ENCODE assay signal across 25 mouse cellular contexts in genomic region chrX:169608551-169608950, GRCm38 (mm10).
DNase-seq lines count a peak whose midpoint lies in the region; ATAC-seq and TF ChIP-seq lines count a peak whose summit lies in the region.
"Had no signal": no experiment of that assay in that cellular context is flagged by ENCODE, and none has a peak within 500 bp of the region (broad histone marks: within the 10 kb centered on the region; RNA-seq: fewer than 3 reads in every experiment).

No protein-coding gene starts in this region.

- H3K9me3 ChIP-seq in forebrain, embryonic 14.5 days (replicated peaks; ENCODE audit: control insufficient read depth, low read length), result no peaks in the 10 kb centered on the region
- no peaks in the 10 kb centered on the region for H3K9me3 ChIP-seq in forebrain, embryonic 11.5 days (ENCODE audit: control insufficient read depth, low read length)
- no peaks in the 10 kb centered on the region for H3K9me3 ChIP-seq in kidney, embryonic 14.5 days (ENCODE audit: control insufficient read depth, low read length)
- no peaks in the 10 kb centered on the region for H3K9me3 ChIP-seq in lung, embryonic 16.5 days (ENCODE audit: control insufficient read depth, low read length)
- H3K9me3 ChIP-seq: forebrain, embryonic 13.5 days; hindbrain, embryonic 10.5 days; intestine, embryonic 15.5 days; limb, embryonic 13.5 days; lung, embryonic 15.5 days; midbrain, embryonic 12.5 days; neural tube, embryonic 15.5 days had no signal

- no peak overlapping the region for H3K9ac ChIP-seq in forebrain, embryonic 14.5 days (ENCODE audit: low read length)
- H3K9ac ChIP-seq in forebrain, embryonic 11.5 days (ENCODE audit: low read length), result no peak overlapping the region
- H3K9ac ChIP-seq in kidney, embryonic 14.5 days (ENCODE audit: low read depth, low read length), result no peak overlapping the region
- no peak overlapping the region for H3K9ac ChIP-seq in lung, embryonic 16.5 days (ENCODE audit: low read length)
- H3K9ac ChIP-seq: forebrain, embryonic 13.5 days; intestine, embryonic 15.5 days; limb, embryonic 13.5 days; lung, embryonic 15.5 days; midbrain, embryonic 12.5 days; neural tube, embryonic 15.5 days had no signal

- no peaks in the 10 kb centered on the region for H3K36me3 ChIP-seq in forebrain, embryonic 14.5 days (ENCODE audit: control insufficient read depth, insufficient read depth, low read length)
- H3K36me3 ChIP-seq in forebrain, embryonic 11.5 days (ENCODE audit: control insufficient read depth, insufficient read depth, low read length), result no peaks in the 10 kb centered on the region
- H3K36me3 ChIP-seq in kidney, embryonic 14.5 days (ENCODE audit: control insufficient read depth, insufficient read depth, low read length), result no peaks in the 10 kb centered on the region
- no peaks in the 10 kb centered on the region for H3K36me3 ChIP-seq in lung, embryonic 16.5 days (ENCODE audit: control insufficient read depth, insufficient read depth, low read length)
- H3K36me3 ChIP-seq: hindbrain, embryonic 10.5 days; intestine, embryonic 15.5 days; limb, embryonic 13.5 days; lung, embryonic 15.5 days; midbrain, embryonic 12.5 days; neural tube, embryonic 15.5 days had no signal

- no peak for TF ChIP-seq CTCF in lung, adult 2 months (IDR thresholded peaks at IDR 0.05; ENCODE audit: insufficient read depth, low read length)

- no peaks in the 10 kb centered on the region for H3K4me1 ChIP-seq in forebrain, embryonic 14.5 days (ENCODE audit: control insufficient read depth, insufficient read depth, low read length)
- H3K4me1 ChIP-seq in forebrain, embryonic 11.5 days (replicated peaks; ENCODE audit: control insufficient read depth, insufficient read depth, low read length), result no peaks in the 10 kb centered on the region
- no peaks in the 10 kb centered on the region for H3K4me1 ChIP-seq in kidney, embryonic 14.5 days (ENCODE audit: control insufficient read depth, insufficient read depth, low read length)
- H3K4me1 ChIP-seq in lung, embryonic 16.5 days (replicated peaks; ENCODE audit: control insufficient read depth, insufficient read depth, low read length), result no peaks in the 10 kb centered on the region
- H3K4me1 ChIP-seq in lung, adult 2 months (ENCODE audit: control insufficient read depth, insufficient read depth, low read length), result no peaks in the 10 kb centered on the region
- H3K4me1 ChIP-seq: forebrain, embryonic 13.5 days; hindbrain, embryonic 10.5 days; intestine, embryonic 15.5 days; limb, embryonic 13.5 days; lung, embryonic 15.5 days; midbrain, embryonic 12.5 days; neural tube, embryonic 15.5 days had no signal

- H3K27ac ChIP-seq in forebrain, embryonic 14.5 days (ENCODE audit: low read depth, low read length), result no peak overlapping the region
- H3K27ac ChIP-seq in forebrain, embryonic 11.5 days (ENCODE audit: low read depth, low read length), result no peak overlapping the region
- H3K27ac ChIP-seq in kidney, embryonic 14.5 days (ENCODE audit: low read depth, low read length), result no peak overlapping the region
- H3K27ac ChIP-seq in lung, embryonic 16.5 days (ENCODE audit: low read length), result no peak overlapping the region
- H3K27ac ChIP-seq: forebrain, embryonic 13.5 days; hindbrain, embryonic 10.5 days; intestine, embryonic 15.5 days; limb, embryonic 13.5 days; lung, embryonic 15.5 days; midbrain, embryonic 12.5 days; neural tube, embryonic 15.5 days had no signal

- ATAC-seq in forebrain, embryonic 14.5 days, result no peak
- ATAC-seq in forebrain, embryonic 11.5 days (replicated peaks; ENCODE audit: low FRiP score), result no peak
- ATAC-seq in kidney, embryonic 14.5 days (ENCODE audit: low FRiP score, low TSS enrichment), result no peak
- ATAC-seq in lung, embryonic 16.5 days (ENCODE audit: low read depth), result 0 out of 2 replicates have a peak, but pooled peaks have one; percentile 56
- ATAC-seq: CD4-positive, CD25-positive, alpha-beta regulatory T cell, adult 4 months; forebrain, embryonic 13.5 days; hindbrain, embryonic 16.5 days; intestine, embryonic 15.5 days had no signal

- TF ChIP-seq POLR2A in lung, adult 2 months (IDR thresholded peaks at IDR 0.05; ENCODE audit: borderline replicate concordance, extremely low read depth, low read depth, low read length), result no peak

- DNase-seq in forebrain, embryonic 14.5 days (ENCODE audit: low spot score), result peak; percentile 6
- no peak for DNase-seq in forebrain, embryonic 11.5 days (ENCODE audit: low spot score)
- peak; percentile 91 for DNase-seq in kidney, adult 9 months
- no peak for DNase-seq in lung, adult 2 months
- DNase-seq in large intestine, adult 2 months (ENCODE audit: low read depth, low spot score), result peak; percentile 46
- DNase-seq: adrenal gland, postnatal 25 days; cerebellum, adult 9-11 months; gastrocnemius, postnatal 14 days; heart, adult 11 months; kidney, postnatal 4 days; layer of hippocampus, adult 9-11 months; right cerebral cortex, adult 18-20 months; thymus, adult 2 months had no signal

- no peaks in the 10 kb centered on the region; the same call in 1 of the 2 replicates for H3K27me3 ChIP-seq in forebrain, embryonic 14.5 days (replicated peaks; ENCODE audit: control insufficient read depth, insufficient read depth, low read length)
- peaks cover 7% of the 10 kb centered on the region for H3K27me3 ChIP-seq in forebrain, embryonic 11.5 days (ENCODE audit: control insufficient read depth, insufficient read depth, low read length)
- no peaks in the 10 kb centered on the region; the same call in 1 of the 2 replicates for H3K27me3 ChIP-seq in kidney, embryonic 14.5 days (ENCODE audit: control insufficient read depth, insufficient read depth, low read length)
- no peaks in the 10 kb centered on the region for H3K27me3 ChIP-seq in lung, embryonic 16.5 days (ENCODE audit: control insufficient read depth, insufficient read depth, low read depth, low read length)
- H3K27me3 ChIP-seq: intestine, embryonic 15.5 days; lung, embryonic 15.5 days had no signal

- WGBS in forebrain, embryonic 14.5 days, result 47% methylated on average over 1 of the region's 1 CpGs
- 70% methylated on average over 1 of the region's 1 CpGs for WGBS in forebrain, embryonic 11.5 days
- 49% methylated on average over 1 of the region's 1 CpGs for WGBS in kidney, embryonic 14.5 days
- WGBS in lung, embryonic 16.5 days, result 47% methylated on average over 1 of the region's 1 CpGs
- 52% methylated on average over 1 of the region's 1 CpGs for WGBS in lung, adult 2 months
- WGBS in large intestine, adult 2 months, result 19% methylated on average over 1 of the region's 1 CpGs

- no peak overlapping the region for H3K4me2 ChIP-seq in forebrain, embryonic 14.5 days (ENCODE audit: low read length)
- H3K4me2 ChIP-seq in forebrain, embryonic 11.5 days (ENCODE audit: low read depth, low read length, severe bottlenecking), result no peak overlapping the region
- H3K4me2 ChIP-seq in kidney, embryonic 14.5 days (replicated peaks; ENCODE audit: low read depth, low read length), result no peak overlapping the region
- H3K4me2 ChIP-seq in lung, embryonic 16.5 days (ENCODE audit: low read depth, low read length), result no peak overlapping the region
- H3K4me2 ChIP-seq: forebrain, embryonic 13.5 days; heart, embryonic 11.5 days; intestine, embryonic 15.5 days; limb, embryonic 13.5 days; lung, embryonic 15.5 days; midbrain, embryonic 12.5 days; neural tube, embryonic 15.5 days had no signal

- no peak overlapping the region for H3K4me3 ChIP-seq in forebrain, embryonic 14.5 days (ENCODE audit: low read depth, low read length)
- no peak overlapping the region for H3K4me3 ChIP-seq in forebrain, embryonic 11.5 days (ENCODE audit: low read depth, low read length)
- H3K4me3 ChIP-seq in kidney, embryonic 14.5 days (ENCODE audit: low read length), result no peak overlapping the region
- no peak overlapping the region for H3K4me3 ChIP-seq in lung, embryonic 16.5 days (ENCODE audit: low read length)
- no peak overlapping the region for H3K4me3 ChIP-seq in lung, adult 2 months (replicated peaks; ENCODE audit: extremely low read depth, low read depth, low read length)
- H3K4me3 ChIP-seq: forebrain, embryonic 13.5 days; hindbrain, embryonic 10.5 days; intestine, embryonic 15.5 days; limb, embryonic 13.5 days; lung, embryonic 15.5 days; midbrain, embryonic 12.5 days; neural tube, embryonic 15.5 days had no signal

Comparison
In these comparisons a context has a peak if more than half of its experiments do, and no peak if none do; other contexts are left out.
1. DNase-seq: peak in forebrain, embryonic 14.5 days (single experiment), kidney, adult 9 months (single experiment) and large intestine, adult 2 months (single experiment); none in forebrain, embryonic 11.5 days (single experiment) and lung, adult 2 months (single experiment).